Mouse (Mus musculus): ENCODE measurements around the gene Arid3a. TPM values are rescaled to one million over a fixed set of nuclear protein-coding genes. Genes with fewer than 3 reads are reported as not detected.
"Not testable (repeated sequence)": the region's sequence is repeated elsewhere in the genome, so short reads cannot be mapped to it uniquely, and the experiment has no call there.

Gene Arid3a
- 12.5 and 16.4 TPM in 2 replicates for polyA plus RNA-seq (2016; fragmentation: Nextera tagmentation; extraction: Ambion mirVana)

DNA sequence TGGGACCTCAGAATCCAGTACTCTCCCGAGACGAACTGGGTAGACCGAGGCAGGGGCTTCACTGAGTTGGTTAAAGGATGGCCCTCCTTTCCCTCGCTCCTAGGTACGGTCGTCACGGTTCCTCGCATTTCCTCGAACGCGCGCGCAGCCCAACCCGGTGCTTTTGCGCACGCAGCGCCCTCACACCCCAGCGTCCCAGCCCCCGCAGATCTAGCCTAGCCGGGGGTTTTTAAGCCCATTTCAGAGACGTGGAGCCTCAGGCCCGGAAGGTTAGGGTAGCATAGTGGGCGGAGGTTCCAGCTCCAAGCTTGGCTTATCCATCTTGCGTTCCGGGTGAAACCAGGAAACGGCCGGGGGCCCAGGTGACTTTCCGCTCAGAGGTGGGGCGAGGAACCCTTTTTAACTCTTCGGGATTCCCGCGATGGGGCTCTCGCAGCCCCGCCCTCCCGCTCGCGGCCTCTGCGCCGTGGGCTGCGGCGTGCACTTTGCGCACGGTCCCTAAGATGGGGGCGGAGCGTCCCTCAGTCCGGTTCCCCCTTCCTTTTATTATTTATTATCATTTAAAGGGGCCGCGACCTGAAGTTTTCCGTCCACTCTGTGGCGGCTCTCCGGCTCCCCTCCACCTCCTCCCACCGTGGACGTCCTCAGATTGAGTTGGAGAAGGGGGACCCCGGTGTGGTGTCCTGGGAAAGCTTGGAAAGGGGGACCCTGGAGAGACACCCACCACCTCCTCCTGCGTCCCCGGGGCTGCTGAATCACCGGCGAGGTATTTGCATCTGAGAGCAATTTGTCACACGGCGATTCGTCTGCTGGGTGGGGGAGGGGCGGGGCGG lies at the start of gene Arid3a:
Gene Arid3a, plus strand, starts transcription at position 553 of the 833 bp plus-strand sequence.
- H3K9me3 ChIP-seq: no peaks in the 10 kb centered on the region
- peak within 1 kb of the TSS; percentile 99 for H3K4me3 ChIP-seq
- H3K4me1 ChIP-seq: peaks cover 52% of the 10 kb centered on the region
- peaks cover 25% of the 10 kb centered on the region for H3K27me3 ChIP-seq (ENCODE audit: insufficient read depth, poor library complexity, severe bottlenecking)
- peak within 1 kb of the TSS; percentile 99 for H3K27ac ChIP-seq
- under 1% methylated on average over 63 of the region's 63 CpGs for WGBS
- peak; percentile 95 for DNase-seq (ENCODE audit: low spot score)
- H3K36me3 ChIP-seq: peaks cover 15% of the 10 kb centered on the region

DNA sequence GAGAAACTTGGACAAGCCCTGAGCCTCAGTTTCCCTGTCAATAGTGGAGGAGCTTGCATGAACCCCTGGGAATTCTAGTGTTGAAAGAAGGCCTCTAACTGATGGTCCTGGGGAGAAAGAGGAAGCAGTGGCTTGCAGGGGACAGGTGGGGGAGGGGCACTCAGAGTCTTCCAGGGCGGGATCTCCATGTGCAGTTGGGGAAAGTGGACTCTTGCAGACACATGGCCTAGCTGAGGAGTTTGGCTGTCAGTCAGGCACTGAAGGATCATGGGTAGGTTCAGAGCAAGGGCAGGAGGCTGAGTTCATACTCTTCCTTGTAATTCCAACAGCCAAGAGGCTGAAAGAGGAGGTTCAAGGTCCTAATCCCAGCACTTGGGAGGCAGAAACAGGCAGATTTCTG lies 49.7 kb upstream of the Arid3a start:
- WGBS: 32% methylated on average over 1 of the region's 1 CpGs
- Histone ChIP-seq H3K27ac (0 out of 2 replicates have a peak overlapping the region, but pooled peaks have one; percentile 7), H3K4me1 (peaks cover 64% of the 10 kb centered on the region)

GRCm38 (mm10) chr10:79877757-79878156 lies 49.1 kb upstream of the Arid3a start:
- no peak overlapping the region for H3K4me3 ChIP-seq
- peaks cover 67% of the 10 kb centered on the region for H3K4me1 ChIP-seq
- no peaks in the 10 kb centered on the region for H3K9me3 ChIP-seq
- WGBS: 59% methylated on average over 12 of the region's 12 CpGs
- H3K27me3 ChIP-seq (ENCODE audit: insufficient read depth, poor library complexity, severe bottlenecking): peaks cover 38% of the 10 kb centered on the region
- DNase-seq (ENCODE audit: low spot score): no peak
- no peaks in the 10 kb centered on the region for H3K36me3 ChIP-seq
- no peak overlapping the region for H3K27ac ChIP-seq

More for the DNA sequence above, 49.7 kb upstream of the Arid3a start:
- H3K27me3 ChIP-seq (ENCODE audit: insufficient read depth, poor library complexity, severe bottlenecking): peaks cover 32% of the 10 kb centered on the region
- H3K4me3 ChIP-seq: no peak overlapping the region
- H3K9me3 ChIP-seq: no peaks in the 10 kb centered on the region
- DNase-seq (ENCODE audit: low spot score): no peak
- no peaks in the 10 kb centered on the region for H3K36me3 ChIP-seq

DNA sequence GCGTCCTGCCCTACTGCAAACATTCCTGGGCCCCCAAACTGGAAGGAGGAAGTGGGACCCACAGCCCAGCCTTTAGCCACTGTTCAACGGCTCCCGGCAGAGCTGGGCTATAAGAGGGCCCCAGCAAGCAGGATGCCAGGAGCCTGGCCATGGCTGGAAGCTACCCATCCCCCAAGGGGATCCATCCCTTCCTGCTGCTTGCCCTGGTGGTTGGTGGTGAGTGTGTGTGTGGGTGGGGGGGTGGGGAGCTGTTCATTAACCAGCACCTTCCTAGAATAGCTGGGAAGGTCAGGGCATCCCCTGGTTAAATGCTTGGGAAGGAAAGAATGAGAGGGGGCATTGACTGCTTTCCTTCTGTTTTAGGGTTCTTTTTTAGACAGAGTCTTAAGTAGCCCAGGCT lies 47.3 kb upstream of the Arid3a start:
- 30% methylated on average over 3 of the region's 3 CpGs for WGBS
- H3K9me3 ChIP-seq: no peaks in the 10 kb centered on the region
- H3K27me3 ChIP-seq (ENCODE audit: insufficient read depth, poor library complexity, severe bottlenecking): peaks cover 45% of the 10 kb centered on the region

DNA sequence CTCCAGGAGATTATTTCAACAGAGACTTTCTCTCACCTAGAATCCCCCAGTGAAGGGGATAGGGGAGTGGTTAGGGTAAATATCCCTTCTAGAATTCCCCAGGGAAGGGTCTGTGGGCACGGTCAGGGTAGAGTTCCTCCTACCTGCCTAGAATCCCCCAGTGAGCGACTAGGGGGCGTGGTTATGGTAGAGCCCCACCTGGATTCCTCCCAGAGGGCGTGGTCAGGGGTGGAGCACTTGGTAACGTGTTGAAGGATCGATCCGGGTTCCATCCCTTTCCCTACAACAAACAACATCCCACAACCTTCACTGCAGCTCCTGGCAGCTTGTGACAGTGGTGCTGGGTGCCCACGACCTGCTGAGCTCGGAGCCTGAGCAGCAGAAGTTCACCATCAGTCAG lies 46.1 kb upstream of the Arid3a start:
- 20% methylated on average over 9 of the region's 9 CpGs for WGBS
- Histone ChIP-seq H3K9me3 (no peaks in the 10 kb centered on the region), H3K36me3 (no peaks in the 10 kb centered on the region), H3K4me1 (peaks cover 53% of the 10 kb centered on the region), H3K4me3 (peak overlapping the region; percentile 30; the same call in 1 of the 2 replicates), H3K27ac (0 out of 2 replicates have a peak overlapping the region, but pooled peaks have one; percentile 48), H3K27me3 (ENCODE audit: insufficient read depth, poor library complexity, severe bottlenecking) (peaks cover 38% of the 10 kb centered on the region)
- no peak for DNase-seq (ENCODE audit: low spot score)

More for the DNA sequence above, 47.3 kb upstream of the Arid3a start:
- no peak overlapping the region for H3K27ac ChIP-seq
- H3K36me3 ChIP-seq: no peaks in the 10 kb centered on the region
- peaks cover 61% of the 10 kb centered on the region for H3K4me1 ChIP-seq
- DNase-seq (ENCODE audit: low spot score): no peak
- no peak overlapping the region for H3K4me3 ChIP-seq

- Histone ChIP-seq H3K4me3 (peak overlapping the region; percentile 44), H3K27me3 (ENCODE audit: insufficient read depth, poor library complexity, severe bottlenecking) (peaks cover 38% of the 10 kb centered on the region), H3K36me3 (no peaks in the 10 kb centered on the region), H3K27ac (no peak overlapping the region; the same call in 1 of the 2 replicates), H3K4me1 (peaks cover 51% of the 10 kb centered on the region), H3K9me3 (no peaks in the 10 kb centered on the region)
- no peak for DNase-seq (ENCODE audit: low spot score)
- WGBS: 8% methylated on average over 22 of the region's 22 CpGs
Observed at GRCm38 (mm10) chr10:79881981-79882380, 44.9 kb upstream of the Arid3a start.

DNA sequence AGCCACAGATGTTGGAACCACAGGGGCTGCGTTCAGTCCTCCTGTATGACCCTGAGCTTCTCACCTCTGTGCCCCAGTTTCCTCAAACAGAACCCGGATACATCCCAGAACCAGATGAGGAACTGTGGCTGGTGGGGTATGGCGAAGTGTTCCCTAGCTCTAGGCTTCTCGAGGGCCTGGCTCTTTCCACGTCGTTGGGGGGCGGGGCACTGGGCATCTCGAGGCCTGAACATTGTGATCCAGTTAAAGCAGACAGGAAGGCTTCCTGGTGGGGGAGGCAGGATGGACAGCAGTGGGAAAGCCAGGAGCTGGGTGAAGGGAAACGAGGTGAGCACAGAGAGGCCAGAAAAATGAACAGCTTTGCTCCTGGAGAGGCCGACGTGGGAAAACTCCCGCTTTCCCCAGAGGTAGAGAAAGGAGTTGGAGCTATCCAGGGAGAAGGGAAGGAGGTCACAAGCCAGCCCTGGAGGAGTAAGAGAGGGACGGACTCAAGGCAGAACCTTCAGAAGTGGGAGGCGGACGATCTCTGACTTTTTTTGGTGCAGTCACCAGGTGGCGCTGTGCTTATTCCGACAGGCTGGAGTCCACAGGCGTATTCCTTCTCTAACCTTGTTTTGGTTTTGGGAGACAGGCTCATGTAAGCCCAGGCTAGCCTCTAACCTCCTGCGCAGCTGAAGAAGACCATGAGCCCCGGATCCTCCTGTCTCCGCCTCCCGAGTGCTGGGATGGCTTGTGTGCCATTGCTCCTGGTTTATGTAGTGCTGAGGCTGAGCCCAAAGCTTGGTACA lies 43.4 kb upstream of the Arid3a start:
- H3K27ac ChIP-seq: 0 out of 2 replicates have a peak overlapping the region, but pooled peaks have one; percentile 29
- peak; percentile 88 for DNase-seq (ENCODE audit: low spot score)
- no peaks in the 10 kb centered on the region for H3K36me3 ChIP-seq
- peak overlapping the region; percentile 16 for H3K4me3 ChIP-seq
- H3K27me3 ChIP-seq (ENCODE audit: insufficient read depth, poor library complexity, severe bottlenecking): peaks cover 49% of the 10 kb centered on the region
- WGBS: 13% methylated on average over 22 of the region's 22 CpGs
- peaks cover 47% of the 10 kb centered on the region for H3K4me1 ChIP-seq
- no peaks in the 10 kb centered on the region for H3K9me3 ChIP-seq

DNA sequence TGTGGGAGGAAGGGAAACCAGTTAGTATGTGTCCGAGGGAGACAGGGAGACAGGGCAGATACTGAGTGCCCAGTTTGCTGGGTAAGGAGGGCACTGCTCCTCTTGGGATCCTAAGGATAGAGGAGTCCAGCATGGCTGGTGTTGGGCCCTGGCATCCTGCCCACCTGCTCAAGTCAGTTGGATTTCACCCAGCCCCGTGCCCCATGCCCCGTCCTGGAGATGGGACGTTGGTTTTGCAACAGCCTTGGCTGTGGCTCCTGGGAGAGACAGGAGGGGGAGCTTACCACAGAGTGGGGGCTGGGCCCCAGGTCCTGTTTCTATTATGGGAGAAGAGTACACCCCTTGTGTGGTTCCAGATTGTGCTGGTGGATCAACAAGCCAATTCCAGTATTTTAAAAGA lies 42.4 kb upstream of the Arid3a start:
- Histone ChIP-seq H3K9me3 (no peaks in the 10 kb centered on the region), H3K27ac (no peak overlapping the region), H3K36me3 (no peaks in the 10 kb centered on the region), H3K4me3 (no peak overlapping the region), H3K27me3 (ENCODE audit: insufficient read depth, poor library complexity, severe bottlenecking) (peaks cover 50% of the 10 kb centered on the region), H3K4me1 (peaks cover 43% of the 10 kb centered on the region)
- no peak for DNase-seq (ENCODE audit: low spot score)
- 67% methylated on average over 4 of the region's 4 CpGs for WGBS

DNA sequence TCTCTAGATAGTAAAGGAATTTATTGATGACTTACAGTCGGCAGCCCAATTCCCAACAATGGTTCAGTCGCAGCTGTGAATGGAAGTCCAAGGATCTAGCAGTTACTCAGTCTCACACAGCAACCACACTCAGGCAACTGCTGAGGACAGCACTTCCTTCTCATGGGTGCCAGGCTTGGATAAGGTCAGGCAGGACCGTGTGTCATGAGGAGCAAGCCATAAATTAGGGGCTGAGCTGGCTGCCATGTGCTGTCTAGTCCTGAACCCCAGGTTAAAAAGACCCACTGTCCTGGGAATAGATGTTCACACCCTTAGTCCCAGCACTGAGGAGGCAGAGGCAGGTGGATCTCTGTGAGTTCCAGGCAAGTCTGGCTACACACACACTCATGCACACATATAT lies 41.9 kb upstream of the Arid3a start:
- H3K36me3 ChIP-seq; DNase-seq (ENCODE audit: low spot score); H3K4me3 ChIP-seq; H3K27ac ChIP-seq; H3K9me3 ChIP-seq: not testable (repeated sequence)
- WGBS: 74% methylated on average over 3 of the region's 3 CpGs
- peaks cover 39% of the 10 kb centered on the region for H3K4me1 ChIP-seq
- peaks cover 50% of the 10 kb centered on the region for H3K27me3 ChIP-seq (ENCODE audit: insufficient read depth, poor library complexity, severe bottlenecking)

DNA sequence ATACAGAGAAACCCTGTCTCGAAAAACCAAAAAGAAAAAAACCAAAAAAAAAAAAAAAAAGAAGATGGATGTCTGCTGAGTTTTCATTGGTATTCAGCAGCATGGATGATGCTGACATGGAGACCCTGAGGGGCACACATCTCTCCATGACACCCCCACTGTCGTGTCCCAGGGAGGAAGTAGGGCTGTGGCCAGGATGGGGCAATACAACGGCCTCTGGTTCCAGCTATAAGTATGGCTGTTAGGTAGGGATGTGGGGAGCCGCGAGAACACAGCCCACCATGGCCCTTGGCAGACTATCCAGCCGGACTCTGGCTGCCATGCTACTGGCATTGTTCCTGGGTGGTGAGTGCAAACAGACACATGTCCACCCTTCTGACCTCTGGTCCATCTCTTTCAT lies 40.8 kb upstream of the Arid3a start, which contains the start of gene Elane:
Gene Elane, plus strand, starts transcription at position 194 of the 400 bp plus-strand sequence.
- Histone ChIP-seq H3K4me1 (peaks cover 28% of the 10 kb centered on the region), H3K27ac (no peak within 1 kb of the TSS), H3K4me3 (no peak within 1 kb of the TSS), H3K27me3 (ENCODE audit: insufficient read depth, poor library complexity, severe bottlenecking) (peaks cover 40% of the 10 kb centered on the region), H3K9me3 (no peaks in the 10 kb centered on the region), H3K36me3 (no peaks in the 10 kb centered on the region)
- WGBS: 84% methylated on average over 6 of the region's 6 CpGs
- DNase-seq (ENCODE audit: low spot score): no peak

DNA sequence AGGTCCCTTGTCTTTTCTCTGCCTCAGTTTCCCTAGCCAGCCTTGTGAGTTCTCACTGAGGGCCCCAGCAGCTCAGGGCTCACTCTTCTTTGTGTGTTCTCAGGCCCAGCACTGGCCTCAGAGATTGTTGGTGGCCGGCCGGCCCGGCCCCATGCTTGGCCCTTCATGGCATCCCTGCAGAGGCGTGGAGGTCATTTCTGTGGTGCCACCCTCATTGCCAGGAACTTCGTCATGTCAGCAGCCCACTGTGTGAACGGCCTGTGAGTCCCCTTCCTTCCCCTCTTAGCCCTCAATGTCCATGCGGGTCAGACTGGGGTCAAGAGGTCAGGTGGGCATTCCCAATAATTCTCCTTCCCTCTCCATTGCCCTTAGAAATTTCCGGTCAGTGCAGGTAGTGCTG lies 40.2 kb upstream of the Arid3a start:
- no peak for DNase-seq (ENCODE audit: low spot score)
- WGBS: 82% methylated on average over 8 of the region's 8 CpGs
- H3K27me3 ChIP-seq (ENCODE audit: insufficient read depth, poor library complexity, severe bottlenecking): peaks cover 40% of the 10 kb centered on the region

GRCm38 (mm10) chr10:79889386-79889785 lies 37.5 kb upstream of the Arid3a start:
- H3K27me3 ChIP-seq (ENCODE audit: insufficient read depth, poor library complexity, severe bottlenecking): peaks cover 21% of the 10 kb centered on the region; the same call in 1 of the 2 replicates
- no peak overlapping the region for H3K4me3 ChIP-seq
- WGBS: 84% methylated on average over 2 of the region's 2 CpGs
- H3K9me3 ChIP-seq: no peaks in the 10 kb centered on the region
- no peak overlapping the region for H3K27ac ChIP-seq
- 0 out of 2 replicates have a peak, but pooled peaks cover 3% of the 10 kb centered on the region for H3K4me1 ChIP-seq
- peaks cover 3% of the 10 kb centered on the region; the same call in 1 of the 2 replicates for H3K36me3 ChIP-seq
- DNase-seq (ENCODE audit: low spot score): no peak

More for the DNA sequence above, 40.2 kb upstream of the Arid3a start:
- Histone ChIP-seq H3K36me3 (no peaks in the 10 kb centered on the region), H3K9me3 (no peaks in the 10 kb centered on the region), H3K4me3 (no peak overlapping the region), H3K27ac (no peak overlapping the region), H3K4me1 (peaks cover 23% of the 10 kb centered on the region)

Data from heart, embryonic 10.5 days (tissue).